Mouse (Mus musculus) lung, postnatal 25 days (tissue): Measurements from ENCODE around the gene Wdr86.
"Not testable (repeated sequence)": the region's sequence is repeated elsewhere in the genome, so short reads cannot be mapped to it uniquely, and the experiment has no call there.

Source experiments
- DNase-seq: peaks from one replicate; pipeline ENCODE4 v3.0.0; 2022; ENCODE audit warnings: low spot score

The Wdr86 gene

GRCm38 (mm10) chr5:24730488-24730871, at the start of gene Wdr86:
Gene Wdr86, minus strand, starts transcription at chr5:24730727.
- no peak for DNase-seq

- peak; percentile 45 for DNase-seq
Observed at GRCm38 (mm10) chr5:24779881-24780512, 49.5 kb upstream of the Wdr86 start.

- DNase-seq, result no peak
Observed at GRCm38 (mm10) chr5:24779321-24779720, 48.8 kb upstream of the Wdr86 start.

GRCm38 (mm10) chr5:24778843-24779140, 48.3 kb upstream of the Wdr86 start:
- DNase-seq, result no peak

- no peak for DNase-seq
Observed at GRCm38 (mm10) chr5:24778082-24778842, 47.7 kb upstream of the Wdr86 start.

GRCm38 (mm10) chr5:24776681-24777080, 46.2 kb upstream of the Wdr86 start:
- DNase-seq, result no peak

GRCm38 (mm10) chr5:24774549-24774948, 44.0 kb upstream of the Wdr86 start:
- DNase-seq, result not testable (repeated sequence)

- no peak for DNase-seq
Observed at GRCm38 (mm10) chr5:24757816-24758215, 27.3 kb upstream of the Wdr86 start, which contains the start of gene Crygn. Gene Crygn, minus strand, starts transcription at chr5:24758008.

- DNase-seq, result no peak
Observed at GRCm38 (mm10) chr5:24756931-24757330, 26.4 kb upstream of the Wdr86 start.

- DNase-seq, result no peak
Observed at GRCm38 (mm10) chr5:24752175-24752498, 21.6 kb upstream of the Wdr86 start.

GRCm38 (mm10) chr5:24751305-24752174, 21.0 kb upstream of the Wdr86 start:
- peak; percentile 67 for DNase-seq

- DNase-seq, result peak; percentile 90
Observed at GRCm38 (mm10) chr5:24750321-24751304, 20.1 kb upstream of the Wdr86 start.

GRCm38 (mm10) chr5:24749731-24750130, 19.2 kb upstream of the Wdr86 start:
- DNase-seq, result no peak

GRCm38 (mm10) chr5:24747533-24747932, 17.0 kb upstream of the Wdr86 start:
- DNase-seq, result no peak

GRCm38 (mm10) chr5:24743956-24744355, 13.4 kb upstream of the Wdr86 start:
- no peak for DNase-seq

GRCm38 (mm10) chr5:24741172-24741885, 10.8 kb upstream of the Wdr86 start:
- no peak for DNase-seq

GRCm38 (mm10) chr5:24739141-24739753, 8.7 kb upstream of the Wdr86 start:
- peak; percentile 71 for DNase-seq

- no peak for DNase-seq
Observed at GRCm38 (mm10) chr5:24738517-24738916, 8.0 kb upstream of the Wdr86 start.

GRCm38 (mm10) chr5:24737595-24737994, 7.1 kb upstream of the Wdr86 start:
- no peak for DNase-seq

- no peak for DNase-seq
Observed at GRCm38 (mm10) chr5:24733771-24734426, 3.4 kb upstream of the Wdr86 start.
